Mouse (Mus musculus) A20 (cell line): ENCODE measurements around the gene Kat2a.

Source experiments
- DNase-seq: peaks from one replicate; pipeline ENCODE4 v3.0.0-alpha.2; 2011; ENCODE audit warnings: low read depth, low spot score

Gene Kat2a

DNA sequence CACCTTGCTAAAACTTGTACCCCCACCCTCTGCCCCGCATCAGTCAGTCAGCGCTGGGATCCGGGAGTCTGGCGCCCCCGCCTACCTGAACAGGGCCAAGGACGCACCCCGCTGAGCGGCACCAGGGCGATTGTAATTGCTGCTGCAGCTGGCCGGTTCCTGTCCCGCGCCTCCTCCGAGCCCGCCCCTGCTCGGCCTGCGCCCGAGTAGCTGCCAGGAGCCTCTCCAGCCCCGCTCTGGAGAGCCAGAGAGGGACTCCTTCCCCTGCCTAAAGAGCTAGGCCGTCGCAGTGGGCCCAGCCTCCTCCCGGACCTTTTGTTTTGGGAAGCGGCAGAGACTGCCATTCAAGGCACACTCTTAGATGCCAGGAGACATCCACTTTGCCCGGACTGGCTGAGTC, 39.1 kb downstream of the Kat2a start:
- no peak for DNase-seq

DNA sequence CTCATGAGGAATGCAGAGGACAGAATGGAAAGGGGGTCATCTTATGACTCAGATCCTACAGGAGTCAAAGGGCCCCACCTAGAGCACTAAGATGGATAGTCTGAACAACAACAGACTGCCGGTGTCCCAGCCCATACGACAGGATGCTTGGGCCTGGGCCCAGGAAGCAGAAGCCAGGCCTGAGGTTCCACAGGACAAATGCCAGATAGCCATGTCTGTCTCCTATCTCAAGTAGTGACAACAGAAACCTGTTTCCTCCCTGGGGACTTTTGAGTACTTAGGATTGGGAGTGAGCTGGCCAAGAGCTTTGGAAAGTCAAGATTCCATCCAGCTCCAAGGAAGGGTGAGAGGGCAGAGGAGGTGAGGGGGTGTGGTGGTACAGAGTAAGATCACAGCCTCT, 40.3 kb downstream of the Kat2a start:
- DNase-seq: no peak

DNA sequence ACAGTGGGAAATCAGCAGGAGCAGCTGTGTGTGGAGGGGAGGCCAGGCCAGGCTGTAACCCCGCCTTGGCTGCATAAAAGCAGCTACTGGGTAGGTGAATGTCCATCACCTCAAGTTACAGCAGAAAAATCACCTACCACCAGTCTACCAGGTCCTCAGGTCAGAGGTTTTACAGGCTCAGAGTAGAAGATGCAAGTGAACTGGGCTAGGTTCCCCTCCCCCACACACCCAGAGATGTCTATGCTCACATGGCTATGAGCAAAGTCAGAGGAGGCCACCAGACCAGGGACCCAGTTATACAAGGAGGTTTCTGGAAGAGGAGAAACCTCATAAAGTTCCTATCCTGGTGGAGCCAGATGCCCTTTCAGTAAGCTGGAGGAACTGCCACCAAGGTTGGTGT, 41.2 kb downstream of the Kat2a start:
- DNase-seq: no peak

DNA sequence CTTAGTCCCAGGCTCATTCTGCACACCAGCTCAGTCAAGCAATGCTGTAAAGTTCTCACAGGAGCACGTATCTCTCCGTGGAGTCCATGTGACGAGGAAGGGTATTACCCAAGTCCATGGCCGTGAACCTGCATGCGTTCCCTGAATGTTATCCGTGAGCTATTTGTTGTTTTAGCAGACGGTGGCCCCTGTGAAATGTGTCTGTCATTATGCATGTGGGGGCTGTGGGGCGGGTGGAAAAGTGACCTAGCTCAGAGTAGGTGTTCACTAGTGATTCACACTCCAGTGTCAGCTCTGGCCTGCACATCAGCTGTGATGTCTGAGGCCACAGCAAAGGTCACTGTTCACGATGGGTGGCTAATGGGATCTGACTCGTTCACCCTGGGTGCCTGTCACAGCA, 52.5 kb downstream of the Kat2a start:
- DNase-seq: no peak

DNA sequence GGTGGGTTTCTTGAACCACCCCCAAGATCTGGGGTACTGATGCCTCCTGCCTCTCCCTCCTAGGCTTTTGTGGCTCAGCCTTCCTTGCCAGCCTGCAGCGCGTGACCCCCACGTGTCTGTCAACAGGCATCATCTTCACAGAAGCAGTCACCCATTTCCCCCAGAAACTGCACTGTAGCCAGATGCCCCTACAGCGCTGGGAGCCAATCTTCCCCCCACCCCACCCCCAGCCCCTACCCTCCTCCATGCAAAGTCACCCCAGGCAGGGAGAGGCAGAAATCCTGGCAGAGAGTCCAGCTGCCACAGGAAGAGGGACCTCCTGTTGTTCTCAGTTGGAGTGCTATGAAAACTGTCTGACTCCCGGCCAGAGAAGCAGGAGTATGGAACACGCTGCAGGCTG, 55.8 kb downstream of the Kat2a start:
- DNase-seq: no peak

DNA sequence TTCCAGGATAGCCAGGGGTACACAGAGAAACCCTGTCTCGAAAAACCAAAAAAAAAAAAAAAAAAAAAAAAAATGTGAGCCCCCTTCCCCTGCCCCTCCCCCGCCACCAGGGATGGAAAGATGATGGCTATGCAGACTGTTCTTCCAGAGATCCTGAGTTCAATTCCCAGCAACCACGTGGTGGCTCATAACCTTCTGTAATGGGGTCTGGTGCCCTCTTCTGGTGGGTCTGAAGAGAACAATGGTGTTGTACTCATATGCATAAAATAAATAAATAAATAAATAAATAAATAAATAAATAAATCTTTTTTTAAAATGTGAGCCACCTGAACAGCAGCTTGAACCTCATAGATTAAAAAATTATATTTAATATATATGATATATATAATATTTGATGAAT, 56.7 kb downstream of the Kat2a start:
- DNase-seq: peak; percentile 27
